Mouse (Mus musculus) urinary bladder, postnatal 4 days (tissue): ENCODE data around the gene Pbxip1.

ENCODE experiments used
- DNase-seq, 2 experiments: peaks; one replicate each; pipeline ENCODE4 v3.0.0; 2021 to 2022; ENCODE audit warnings: low spot score in 2 of 2

Gene Pbxip1

DNA sequence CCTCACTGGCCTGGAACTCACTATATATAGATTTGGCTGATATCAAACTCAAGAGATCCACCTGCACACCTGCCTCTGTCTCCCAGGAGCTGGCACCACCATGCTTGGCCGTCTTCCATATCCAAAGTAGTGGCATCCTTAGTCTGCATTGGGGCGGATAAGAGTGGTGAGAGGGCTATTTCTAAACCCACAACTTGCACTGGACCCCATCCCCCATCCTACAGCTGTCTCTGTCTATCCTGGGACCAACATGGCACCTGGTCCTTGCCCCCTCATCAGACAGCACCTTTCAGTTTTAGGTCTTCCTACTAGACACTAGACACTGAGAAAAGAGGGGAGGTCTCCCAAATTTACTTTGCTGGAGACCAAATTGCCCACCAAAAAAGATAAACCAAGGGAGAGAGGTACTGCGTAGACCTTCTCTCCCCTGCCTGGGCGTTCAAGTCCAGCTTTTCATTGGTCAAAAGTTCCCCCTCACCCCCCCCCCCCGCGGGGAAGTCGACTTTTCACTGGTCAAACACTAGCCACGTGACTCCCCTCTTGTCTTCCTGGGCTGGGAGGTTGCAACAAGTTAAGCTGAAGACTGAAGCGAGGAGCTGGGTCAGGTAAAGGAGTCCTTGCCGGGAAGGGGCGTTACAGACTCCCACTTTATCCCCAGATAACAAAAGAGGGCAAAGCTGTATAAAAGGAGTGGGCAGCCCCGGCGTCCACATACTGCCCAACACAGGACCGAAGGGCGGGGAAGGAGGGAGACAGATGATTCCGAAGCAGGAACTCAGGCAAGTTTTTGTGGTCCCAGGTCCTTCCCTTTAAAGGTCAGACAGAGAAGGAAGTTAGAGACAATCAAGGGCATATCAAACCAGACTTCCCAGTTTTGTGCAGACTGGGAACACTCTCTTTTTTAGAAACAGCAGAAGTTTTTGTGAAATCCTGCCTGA is at the start of gene Pbxip1:
Pbxip1 (plus strand) TSS at position 531 of the 938 bp plus-strand sequence.
- peak; percentile 50 to 66 for DNase-seq

DNA sequence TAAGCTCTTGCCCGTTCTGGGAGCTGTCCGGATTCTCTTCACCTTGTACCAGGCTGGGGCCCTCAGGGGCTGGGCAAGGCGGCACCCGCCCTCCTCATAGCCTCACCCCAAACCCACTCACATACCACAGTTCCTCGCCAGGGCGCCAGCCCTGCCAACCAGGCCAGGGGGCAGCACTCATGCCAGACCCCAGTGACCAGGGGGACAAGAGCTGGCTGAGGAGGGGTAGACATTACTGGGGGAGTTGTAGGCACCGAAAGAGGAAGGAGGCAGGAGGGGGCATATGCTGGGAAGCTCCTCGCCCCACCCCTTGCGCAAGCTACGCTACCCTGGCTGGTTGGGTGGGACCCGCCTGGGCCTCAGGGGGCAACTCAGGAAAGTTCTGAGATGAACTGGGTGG is 48.9 kb upstream of the Pbxip1 start:
- DNase-seq = no peak

- no peak for DNase-seq
Measured at GRCm38 (mm10) chr3:89388134-89388881, 48.2 kb upstream of the Pbxip1 start.

DNA sequence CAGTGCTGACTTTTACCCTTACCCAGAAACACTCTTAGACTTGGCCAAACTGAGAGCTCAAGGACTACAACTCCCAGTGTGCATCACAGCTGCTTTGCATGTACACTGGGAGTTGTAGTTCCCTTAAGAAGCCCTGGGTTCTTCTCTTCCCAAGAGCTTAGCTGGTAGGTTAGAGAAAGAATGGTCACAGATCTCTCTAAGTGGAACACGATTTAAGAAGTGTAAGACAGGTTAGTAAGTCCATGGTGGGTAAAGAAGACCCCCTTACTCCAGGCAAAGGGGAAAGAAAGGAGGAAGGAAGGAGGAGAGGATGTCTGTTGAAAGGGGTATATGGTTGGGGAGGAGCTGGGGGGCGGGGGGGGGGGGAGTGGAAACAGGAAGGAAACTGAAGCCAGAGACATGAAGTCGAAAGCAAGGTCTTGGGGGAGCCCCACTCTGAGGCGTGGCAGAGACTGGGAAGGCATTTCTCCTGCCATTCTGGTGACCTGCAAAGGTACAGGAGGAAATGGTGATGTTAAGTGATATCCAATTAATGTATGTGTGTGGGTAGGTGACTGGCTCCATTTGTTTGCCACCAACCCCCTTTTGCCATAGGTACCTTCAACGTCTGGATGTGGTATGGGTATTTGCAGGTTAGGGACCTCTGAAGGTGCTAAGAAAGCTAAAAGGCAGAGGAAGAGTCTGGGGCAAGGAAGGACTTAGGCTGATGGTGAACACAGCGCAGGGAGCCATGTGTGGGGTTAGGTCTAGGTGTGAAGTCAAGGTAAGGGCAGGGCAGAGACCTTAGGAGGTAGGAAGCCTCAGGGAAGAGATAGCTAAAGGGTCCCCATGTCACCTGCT is 47.4 kb upstream of the Pbxip1 start:
- no peak for DNase-seq

DNA sequence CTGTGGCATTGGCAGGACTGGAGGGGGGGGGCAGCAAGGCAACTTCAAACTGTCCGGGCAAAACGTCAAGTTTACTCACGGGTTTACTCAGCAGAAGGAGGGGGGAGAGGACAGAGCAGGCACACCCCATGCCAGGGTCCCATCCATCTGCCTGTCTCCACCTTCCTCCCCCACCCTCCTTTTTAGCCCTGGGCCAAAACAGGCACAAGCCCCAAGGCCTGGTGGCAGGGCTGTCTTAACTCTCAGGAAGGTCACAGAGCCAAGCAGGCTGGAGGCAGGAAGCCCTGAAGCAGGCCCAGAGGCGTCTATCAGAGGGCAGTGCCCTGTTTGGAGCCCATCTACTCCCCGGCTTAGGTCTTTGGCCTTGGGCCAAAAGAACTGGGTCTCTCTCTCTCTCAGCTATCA is 46.4 kb upstream of the Pbxip1 start:
- no peak for DNase-seq

DNA sequence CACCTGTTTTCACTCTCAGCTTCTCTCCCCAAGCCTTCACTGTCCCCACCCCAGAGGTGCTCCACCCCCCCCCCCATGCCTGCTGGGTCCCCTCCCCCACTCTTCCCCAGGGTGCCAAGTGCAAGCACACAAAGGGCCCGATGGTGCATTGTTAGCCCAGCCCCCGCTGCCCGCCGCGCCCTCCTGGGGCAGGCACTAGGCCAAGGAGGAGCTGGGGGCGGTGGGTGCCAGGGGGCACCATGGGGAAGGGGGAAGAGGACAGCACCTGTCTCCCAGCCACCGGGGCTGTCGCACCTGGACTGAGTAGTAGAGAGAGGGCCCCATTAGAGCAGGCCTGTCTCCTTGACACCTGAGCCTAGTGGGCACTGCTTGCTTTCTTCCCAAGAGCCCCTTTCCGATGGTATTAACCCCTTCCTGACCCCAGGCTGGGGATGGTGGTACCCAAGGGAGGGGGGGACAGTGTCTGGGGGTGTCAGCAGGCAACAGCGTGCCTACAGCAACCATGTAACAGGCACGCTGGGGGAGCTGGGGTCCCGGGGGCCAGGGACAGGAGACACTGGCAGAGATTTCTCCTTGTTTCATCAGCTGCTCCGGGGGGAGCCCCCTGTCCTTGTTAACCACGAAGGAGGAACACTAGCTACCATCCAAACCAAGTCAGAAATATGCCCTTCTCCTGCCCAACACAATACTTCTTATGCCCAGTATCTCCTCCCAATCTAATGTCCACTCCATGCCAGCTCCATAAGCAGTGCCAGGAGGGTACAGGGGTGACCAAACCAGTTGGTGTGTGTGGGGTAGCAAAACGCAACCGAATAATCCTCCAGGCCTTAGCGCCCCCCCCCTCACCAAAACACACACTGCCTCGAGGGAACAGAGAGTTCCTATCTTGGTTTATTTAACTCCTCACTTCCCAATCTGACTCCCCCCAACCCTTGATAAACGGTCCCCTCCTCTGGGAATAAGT is 45.5 kb upstream of the Pbxip1 start:
- DNase-seq = no peak

DNA sequence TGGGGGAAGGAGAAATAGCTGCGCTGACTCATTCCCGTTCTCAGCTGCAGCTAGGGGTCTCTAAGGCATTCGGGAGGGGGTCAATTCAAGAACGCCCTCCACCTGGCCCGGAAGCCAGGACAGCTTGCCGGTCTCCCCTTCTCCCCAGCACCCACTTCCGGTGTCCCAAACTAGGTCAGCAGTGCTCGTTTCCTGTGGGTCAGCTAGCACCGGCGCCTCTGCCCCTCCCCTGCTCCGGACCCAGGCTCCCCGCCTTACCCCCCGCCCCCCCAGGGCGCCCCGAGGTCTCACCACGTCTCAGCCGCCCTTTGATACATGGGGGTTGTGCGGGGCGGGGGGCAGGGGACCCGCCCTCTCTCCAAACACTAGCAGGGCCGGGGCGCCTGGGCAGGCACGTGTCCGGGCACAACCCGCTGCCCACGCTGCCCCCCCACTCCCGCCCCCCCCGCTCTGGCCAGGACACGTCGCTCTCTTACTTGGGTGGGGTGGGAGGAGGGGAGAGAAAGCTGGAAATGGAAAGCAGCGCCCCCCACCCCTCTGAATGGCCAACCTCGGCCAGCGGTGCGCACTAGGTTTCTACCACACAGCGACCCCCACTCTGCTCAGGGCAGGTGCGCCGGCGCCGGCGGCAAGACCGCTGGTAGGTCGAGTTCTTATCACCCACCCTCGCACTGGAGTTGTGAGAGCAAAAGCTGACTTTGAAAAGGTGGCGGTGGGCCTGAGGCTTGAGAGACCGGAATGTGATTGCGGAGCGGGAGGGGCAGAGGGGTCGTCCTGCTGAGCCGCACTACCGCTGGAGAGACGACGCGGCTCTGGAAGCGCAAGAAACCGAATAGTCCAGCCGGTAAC is 44.6 kb upstream of the Pbxip1 start:
- peak in 1 of 2 experiments; percentile 58 for DNase-seq

DNA sequence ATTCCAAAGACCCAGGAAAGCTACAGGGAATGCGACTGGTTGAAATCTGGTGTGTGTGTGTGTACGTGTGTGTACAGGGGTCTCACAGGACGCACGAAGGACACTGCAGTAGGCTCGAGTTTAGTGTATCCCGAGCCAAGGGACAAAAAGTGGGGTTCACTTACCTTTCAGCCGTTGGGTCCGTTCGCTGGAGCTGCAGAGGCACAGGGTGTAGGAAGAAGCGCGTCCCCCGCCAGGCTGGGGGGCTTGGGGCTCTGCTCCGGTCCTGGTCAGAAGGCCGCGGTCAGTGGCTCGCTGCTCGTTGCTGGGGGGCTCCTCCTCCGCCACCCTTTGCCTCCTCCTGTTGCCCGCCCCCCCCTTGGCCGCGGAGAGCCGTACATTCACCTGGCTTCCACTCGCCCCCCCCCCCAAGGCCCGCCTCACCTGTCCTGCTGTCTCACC is 43.6 kb upstream of the Pbxip1 start:
- DNase-seq = no peak

GRCm38 (mm10) chr3:89393605-89394004 is 42.9 kb upstream of the Pbxip1 start:
- peak; percentile 99 for DNase-seq

GRCm38 (mm10) chr3:89394006-89394893 is 42.3 kb upstream of the Pbxip1 start, which contains the start of gene Zbtb7b:
Gene Zbtb7b, minus strand, starts transcription at chr3:89394776.
- peak; percentile 82 to 83 for DNase-seq

DNA sequence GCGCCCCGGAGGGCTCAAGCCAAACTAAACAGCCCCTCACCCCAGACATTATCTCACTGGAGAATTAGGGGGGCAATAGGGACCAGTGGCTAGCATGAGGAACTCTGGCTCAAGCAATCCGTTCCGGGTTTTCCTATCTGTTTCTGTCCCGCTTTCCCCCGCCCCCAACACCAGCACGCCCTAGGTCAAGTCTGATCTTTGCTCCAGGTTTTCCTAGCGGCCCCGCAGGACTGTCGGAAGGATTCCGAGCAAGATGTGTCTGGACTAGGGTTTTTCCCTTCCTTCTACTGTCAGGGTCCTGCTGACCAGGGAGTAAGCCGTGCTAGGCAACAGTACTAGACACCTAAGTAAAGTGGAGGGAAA is 41.6 kb upstream of the Pbxip1 start:
- DNase-seq = peak; percentile 75 to 84

DNA sequence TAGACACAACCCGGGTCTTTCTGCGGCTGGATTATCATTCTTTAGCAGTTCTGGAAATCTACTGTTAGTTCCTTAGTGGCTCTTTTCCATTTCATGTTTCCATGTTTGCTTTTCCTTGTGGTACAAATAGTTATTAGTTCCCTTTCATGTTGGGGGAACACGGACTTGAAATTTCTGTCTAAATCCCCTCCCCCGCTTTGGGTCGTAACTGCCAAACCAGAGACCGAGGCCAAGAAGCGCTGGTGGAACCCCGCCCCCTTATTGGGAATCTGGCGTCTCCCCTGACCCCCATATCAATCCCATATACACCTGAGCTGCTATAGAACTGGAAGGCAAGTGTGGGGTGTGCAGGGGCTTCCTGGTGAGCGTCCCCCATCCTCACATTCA is 41.1 kb upstream of the Pbxip1 start:
- DNase-seq = no peak

- peak in 1 of 2 experiments; percentile 59 for DNase-seq
Measured at GRCm38 (mm10) chr3:89395806-89396653, 40.5 kb upstream of the Pbxip1 start.

- no peak for DNase-seq
Measured at GRCm38 (mm10) chr3:89396654-89397005, 39.9 kb upstream of the Pbxip1 start.

- no peak for DNase-seq
Measured at GRCm38 (mm10) chr3:89401329-89401728, 35.2 kb upstream of the Pbxip1 start.

DNA sequence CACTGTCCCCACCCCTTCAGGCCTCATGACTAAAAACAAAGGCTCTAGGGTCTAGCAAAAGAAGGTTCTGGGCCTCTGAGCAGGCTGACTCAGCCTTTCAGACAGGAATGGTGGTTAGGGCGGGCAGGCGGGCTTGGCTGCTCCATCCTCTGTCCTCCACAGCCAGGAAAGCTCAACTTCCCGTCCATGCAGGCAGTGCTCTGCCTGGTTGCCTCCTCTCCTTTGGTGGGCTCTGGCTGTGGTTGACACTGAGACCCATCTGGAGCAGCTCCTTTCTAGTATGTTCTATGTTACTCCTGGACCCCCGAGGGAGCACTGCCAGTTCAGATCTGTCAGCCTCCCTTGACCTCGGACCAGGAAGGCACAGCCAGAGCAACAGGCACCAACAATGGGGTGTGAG is 33.8 kb upstream of the Pbxip1 start, which contains the start of gene Lenep:
Lenep (minus strand) TSS at position 101 of the 400 bp plus-strand sequence.
- no peak for DNase-seq

DNA sequence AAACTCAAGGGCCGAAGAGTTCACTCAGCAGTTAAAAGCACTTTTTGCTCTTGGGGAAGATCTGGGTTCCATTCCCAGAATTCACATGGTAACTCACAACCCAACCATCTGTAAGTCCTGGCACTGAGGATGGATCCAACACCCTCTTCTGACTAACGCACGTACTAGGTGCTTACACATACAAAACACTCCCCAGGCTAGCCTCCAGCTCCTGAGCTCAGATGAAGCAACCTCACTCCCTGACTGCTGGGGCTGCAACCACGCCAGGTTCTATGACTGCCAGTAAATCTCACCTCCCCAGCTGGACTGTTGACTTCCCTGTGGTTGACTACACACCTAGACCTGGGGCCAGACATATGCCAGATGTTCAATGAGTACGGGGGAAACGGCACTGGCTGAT is 29.6 kb upstream of the Pbxip1 start:
- DNase-seq = no peak

- no peak for DNase-seq
Measured at GRCm38 (mm10) chr3:89408448-89408847, 28.1 kb upstream of the Pbxip1 start.
